Mouse (Mus musculus): Measurements from ENCODE around the gene Gm20388. TPM values are rescaled to one million over a fixed set of nuclear protein-coding genes. Genes with fewer than 3 reads are reported as not detected.

Gene Gm20388
- polyA plus RNA-seq, 1 experiment from 2014 or later: not detected

- DNase-seq (ENCODE audit: low spot score, missing footprints): peak; percentile 99
- peak overlapping the region; percentile 75 for H3K4me2 ChIP-seq
- H3K36me3 ChIP-seq (ENCODE audit: control insufficient read depth, insufficient read depth, low read length): no peaks in the 10 kb centered on the region
- ATAC-seq (ENCODE audit: low FRiP score): peak; percentile 87
- peak overlapping the region; percentile 58 for H3K9ac ChIP-seq (ENCODE audit: low read length)
- no peaks in the 10 kb centered on the region for H3K9me3 ChIP-seq (ENCODE audit: control insufficient read depth, low read length)
- H3K4me3 ChIP-seq (ENCODE audit: low read depth, low read length): peak overlapping the region; percentile 28
- WGBS: under 1% methylated on average over 49 of the region's 49 CpGs
- H3K4me1 ChIP-seq (ENCODE audit: control insufficient read depth, insufficient read depth, low read length): peaks cover 51% of the 10 kb centered on the region
- peak overlapping the region; percentile 93 for H3K27ac ChIP-seq (ENCODE audit: low read depth, low read length)
- H3K27me3 ChIP-seq (ENCODE audit: control insufficient read depth, insufficient read depth, low read length): peaks cover 3% of the 10 kb centered on the region
Observed at GRCm38 (mm10) chr8:120276051-120276890, 365.6 kb downstream of the Gm20388 start.

- H3K4me1 ChIP-seq (ENCODE audit: control insufficient read depth, insufficient read depth, low read length): peaks cover 54% of the 10 kb centered on the region
- peaks cover 3% of the 10 kb centered on the region for H3K27me3 ChIP-seq (ENCODE audit: control insufficient read depth, insufficient read depth, low read length)
- ATAC-seq (ENCODE audit: low FRiP score) (no peak), DNase-seq (ENCODE audit: low spot score, missing footprints) (peak; percentile 95)
- H3K4me2 ChIP-seq: peak overlapping the region; percentile 75
- 4% methylated on average over 16 of the region's 16 CpGs for WGBS
- no peaks in the 10 kb centered on the region for H3K36me3 ChIP-seq (ENCODE audit: control insufficient read depth, insufficient read depth, low read length)
- H3K27ac ChIP-seq (ENCODE audit: low read depth, low read length): peak overlapping the region; percentile 93
- H3K9ac ChIP-seq (ENCODE audit: low read length): peak overlapping the region; percentile 58
- no peaks in the 10 kb centered on the region for H3K9me3 ChIP-seq (ENCODE audit: control insufficient read depth, low read length)
- H3K4me3 ChIP-seq (ENCODE audit: low read depth, low read length): peak overlapping the region; percentile 28
Observed at GRCm38 (mm10) chr8:120276891-120277426, 366.3 kb downstream of the Gm20388 start.

- peaks cover 3% of the 10 kb centered on the region for H3K27me3 ChIP-seq (ENCODE audit: control insufficient read depth, insufficient read depth, low read length)
- H3K9ac ChIP-seq (ENCODE audit: low read length): no peak overlapping the region
- H3K4me2 ChIP-seq: no peak overlapping the region
- DNase-seq (ENCODE audit: low spot score, missing footprints) (no peak), ATAC-seq (ENCODE audit: low FRiP score) (no peak)
- H3K4me3 ChIP-seq (ENCODE audit: low read depth, low read length): no peak overlapping the region
- H3K36me3 ChIP-seq (ENCODE audit: control insufficient read depth, insufficient read depth, low read length): no peaks in the 10 kb centered on the region
- H3K4me1 ChIP-seq (ENCODE audit: control insufficient read depth, insufficient read depth, low read length): peaks cover 61% of the 10 kb centered on the region
- H3K9me3 ChIP-seq (ENCODE audit: control insufficient read depth, low read length): no peaks in the 10 kb centered on the region
- no peak overlapping the region for H3K27ac ChIP-seq (ENCODE audit: low read depth, low read length)
- WGBS: 76% methylated on average over 14 of the region's 14 CpGs
Observed at GRCm38 (mm10) chr8:120278009-120278408, 367.4 kb downstream of the Gm20388 start.

GRCm38 (mm10) chr8:120279418-120279817 lies 368.8 kb downstream of the Gm20388 start:
- DNase-seq (ENCODE audit: low spot score, missing footprints): no peak

GRCm38 (mm10) chr8:120281487-120281886 lies 370.8 kb downstream of the Gm20388 start:
- WGBS: 18% methylated on average over 4 of the region's 4 CpGs
- H3K27ac ChIP-seq (ENCODE audit: low read depth, low read length): no peak overlapping the region; the same call in 1 of the 2 replicates
- ATAC-seq (ENCODE audit: low FRiP score) (no peak), DNase-seq (ENCODE audit: low spot score, missing footprints) (peak; percentile 98)
- 0 out of 2 replicates have a peak, but pooled peaks cover 3% of the 10 kb centered on the region for H3K27me3 ChIP-seq (ENCODE audit: control insufficient read depth, insufficient read depth, low read length)
- H3K36me3 ChIP-seq (ENCODE audit: control insufficient read depth, insufficient read depth, low read length): no peaks in the 10 kb centered on the region
- H3K4me1 ChIP-seq (ENCODE audit: control insufficient read depth, insufficient read depth, low read length): peaks cover 60% of the 10 kb centered on the region
- no peak overlapping the region for H3K4me3 ChIP-seq (ENCODE audit: low read depth, low read length)
- no peaks in the 10 kb centered on the region for H3K9me3 ChIP-seq (ENCODE audit: control insufficient read depth, low read length)
- no peak overlapping the region for H3K4me2 ChIP-seq
- H3K9ac ChIP-seq (ENCODE audit: low read length): no peak overlapping the region

More at GRCm38 (mm10) chr8:120279418-120279817, 368.8 kb downstream of the Gm20388 start:
- H3K4me2 ChIP-seq: no peak overlapping the region
- no peak overlapping the region for H3K27ac ChIP-seq (ENCODE audit: low read depth, low read length)
- no peaks in the 10 kb centered on the region for H3K36me3 ChIP-seq (ENCODE audit: control insufficient read depth, insufficient read depth, low read length)
- H3K4me3 ChIP-seq (ENCODE audit: low read depth, low read length): no peak overlapping the region
- H3K9ac ChIP-seq (ENCODE audit: low read length): no peak overlapping the region
- peaks cover 66% of the 10 kb centered on the region for H3K4me1 ChIP-seq (ENCODE audit: control insufficient read depth, insufficient read depth, low read length)
- ATAC-seq (ENCODE audit: low FRiP score): no peak
- 93% methylated on average over 8 of the region's 8 CpGs for WGBS
- no peaks in the 10 kb centered on the region for H3K9me3 ChIP-seq (ENCODE audit: control insufficient read depth, low read length)
- 0 out of 2 replicates have a peak, but pooled peaks cover 3% of the 10 kb centered on the region for H3K27me3 ChIP-seq (ENCODE audit: control insufficient read depth, insufficient read depth, low read length)

GRCm38 (mm10) chr8:120282465-120282864 lies 371.8 kb downstream of the Gm20388 start:
- Histone ChIP-seq H3K27ac (ENCODE audit: low read depth, low read length) (0 out of 2 replicates have a peak overlapping the region, but pooled peaks have one; percentile 7), H3K9me3 (ENCODE audit: control insufficient read depth, low read length) (no peaks in the 10 kb centered on the region), H3K27me3 (ENCODE audit: control insufficient read depth, insufficient read depth, low read length) (0 out of 2 replicates have a peak, but pooled peaks cover 3% of the 10 kb centered on the region), H3K36me3 (ENCODE audit: control insufficient read depth, insufficient read depth, low read length) (no peaks in the 10 kb centered on the region), H3K4me3 (ENCODE audit: low read depth, low read length) (no peak overlapping the region), H3K4me1 (ENCODE audit: control insufficient read depth, insufficient read depth, low read length) (peaks cover 50% of the 10 kb centered on the region), H3K9ac (ENCODE audit: low read length) (peak overlapping the region; percentile 22; the same call in 1 of the 2 replicates), H3K4me2 (no peak overlapping the region)
- WGBS: 50% methylated on average over 5 of the region's 5 CpGs
- DNase-seq (ENCODE audit: low spot score, missing footprints) (no peak), ATAC-seq (ENCODE audit: low FRiP score) (no peak)

- WGBS: 46% methylated on average over 9 of the region's 9 CpGs
- ATAC-seq (ENCODE audit: low FRiP score) (no peak), DNase-seq (ENCODE audit: low spot score, missing footprints) (no peak)
- Histone ChIP-seq H3K36me3 (ENCODE audit: control insufficient read depth, insufficient read depth, low read length) (no peaks in the 10 kb centered on the region), H3K4me1 (ENCODE audit: control insufficient read depth, insufficient read depth, low read length) (peaks cover 55% of the 10 kb centered on the region), H3K4me3 (ENCODE audit: low read depth, low read length) (no peak overlapping the region), H3K9ac (ENCODE audit: low read length) (no peak overlapping the region; the same call in 1 of the 2 replicates), H3K27me3 (ENCODE audit: control insufficient read depth, insufficient read depth, low read length) (no peaks in the 10 kb centered on the region), H3K9me3 (ENCODE audit: control insufficient read depth, low read length) (no peaks in the 10 kb centered on the region), H3K4me2 (no peak overlapping the region), H3K27ac (ENCODE audit: low read depth, low read length) (no peak overlapping the region)
Observed at GRCm38 (mm10) chr8:120284265-120284664, 373.6 kb downstream of the Gm20388 start.

GRCm38 (mm10) chr8:120285033-120285432 lies 374.4 kb downstream of the Gm20388 start:
- Histone ChIP-seq H3K4me1 (ENCODE audit: control insufficient read depth, insufficient read depth, low read length) (peaks cover 62% of the 10 kb centered on the region), H3K4me3 (ENCODE audit: low read depth, low read length) (no peak overlapping the region), H3K9me3 (ENCODE audit: control insufficient read depth, low read length) (no peaks in the 10 kb centered on the region), H3K4me2 (no peak overlapping the region), H3K9ac (ENCODE audit: low read length) (0 out of 2 replicates have a peak overlapping the region, but pooled peaks have one; percentile 9), H3K36me3 (ENCODE audit: control insufficient read depth, insufficient read depth, low read length) (no peaks in the 10 kb centered on the region), H3K27me3 (ENCODE audit: control insufficient read depth, insufficient read depth, low read length) (no peaks in the 10 kb centered on the region), H3K27ac (ENCODE audit: low read depth, low read length) (no peak overlapping the region)
- DNase-seq (ENCODE audit: low spot score, missing footprints): no peak
- ATAC-seq (ENCODE audit: low FRiP score): no peak
- WGBS: 59% methylated on average over 3 of the region's 3 CpGs

- H3K4me1 ChIP-seq (ENCODE audit: control insufficient read depth, insufficient read depth, low read length): peaks cover 64% of the 10 kb centered on the region
- DNase-seq (ENCODE audit: low spot score, missing footprints) (no peak), ATAC-seq (ENCODE audit: low FRiP score) (no peak)
- no peak overlapping the region for H3K4me2 ChIP-seq
- 77% methylated on average over 9 of the region's 9 CpGs for WGBS
- no peaks in the 10 kb centered on the region for H3K27me3 ChIP-seq (ENCODE audit: control insufficient read depth, insufficient read depth, low read length)
- no peaks in the 10 kb centered on the region for H3K36me3 ChIP-seq (ENCODE audit: control insufficient read depth, insufficient read depth, low read length)
- H3K9me3 ChIP-seq (ENCODE audit: control insufficient read depth, low read length): no peaks in the 10 kb centered on the region
- no peak overlapping the region for H3K9ac ChIP-seq (ENCODE audit: low read length)
- H3K27ac ChIP-seq (ENCODE audit: low read depth, low read length): no peak overlapping the region
- no peak overlapping the region for H3K4me3 ChIP-seq (ENCODE audit: low read depth, low read length)
Observed at GRCm38 (mm10) chr8:120285878-120286277, 375.2 kb downstream of the Gm20388 start.

Measured in midbrain, embryonic 11.5 days (tissue).